Mouse (Mus musculus) bone marrow macrophage, adult 2 months (primary cell): ENCODE measurements around the gene Ms4a5.

Experiments
- CTCF ChIP-seq: IDR thresholded peaks from 2 replicates; pipeline ENCODE4 v1.5.1; 2012; ENCODE audit warnings: low read depth, mild to moderate bottlenecking, low read length, moderate library complexity
- POLR2A ChIP-seq: IDR thresholded peaks from 2 replicates; pipeline ENCODE4 v1.6.1; 2012; ENCODE audit warnings: mild to moderate bottlenecking, low read depth, low read length, borderline replicate concordance

DNA sequence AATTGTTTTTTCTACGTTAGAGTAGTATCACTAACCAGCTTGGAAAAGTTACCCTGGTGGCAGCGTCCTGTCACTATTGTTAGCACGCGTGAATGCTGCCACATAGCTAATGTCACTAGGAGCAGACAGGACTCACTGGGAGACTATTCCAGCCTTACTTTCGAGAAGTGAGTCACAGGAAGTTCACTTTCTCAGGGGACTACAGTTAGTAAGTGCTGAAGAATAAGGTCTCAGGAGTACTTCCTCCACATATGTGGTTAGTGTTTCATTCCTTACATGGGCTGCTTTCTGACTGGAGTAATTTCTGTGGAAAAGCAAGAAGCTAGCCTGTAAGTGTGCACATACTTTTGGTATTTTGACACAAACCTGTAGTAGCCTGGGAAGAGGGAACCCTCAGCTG lies 49.4 kb downstream of the Ms4a5 start:
- no peak for TF ChIP-seq POLR2A
- TF ChIP-seq CTCF: no peak
